Mouse (Mus musculus) liver, embryonic 14.5 days (tissue): ENCODE measurements around the gene Gbp4.

Experiments
- CTCF ChIP-seq: IDR thresholded peaks from 2 replicates; pipeline ENCODE4 v1.5.1; 2016; ENCODE audit warnings: antibody characterized with exemption, low read depth, control low read depth
- EP300 ChIP-seq: IDR thresholded peaks from 2 replicates; pipeline ENCODE4 v1.6.1; 2016; ENCODE audit warnings: antibody characterized with exemption, low read depth

- no peak for TF ChIP-seq CTCF
- TF ChIP-seq EP300, result no peak
These were observed 7.1 kb upstream of the Gbp4 start for GRCm38 (mm10) chr5:105146447-105146846.
